Mouse (Mus musculus): Measurements from ENCODE around the gene Fgfr2.
A peak's percentile ranks its signal among the peaks of the same experiment; 100 is the strongest.

Gene Fgfr2

GRCm38 (mm10) chr7:131364131-131364530, 1759.0 kb downstream of the Fgfr2 start:
- no peak for TF ChIP-seq POU5F1 (IDR thresholded peaks at IDR 0.05; ENCODE audit: borderline replicate concordance, low read length)
- no peak for TF ChIP-seq NANOG (IDR thresholded peaks at IDR 0.05; ENCODE audit: borderline replicate concordance, low read length)
- no peak for TF ChIP-seq CTCF (conservative IDR thresholded peaks at IDR 0.05; ENCODE audit: low read length)
- Histone ChIP-seq H3K4me1 (replicated peaks; ENCODE audit: low read depth, low read length) (peaks cover 19% of the 10 kb centered on the region), H3K4me3 (replicated peaks; ENCODE audit: low read length) (no peak overlapping the region), H3K36me3 (ENCODE audit: insufficient read depth, low read length) (peaks cover 18% of the 10 kb centered on the region), H3K27me3 (ENCODE audit: insufficient read depth, low read length) (peaks cover 18% of the 10 kb centered on the region), H3K9me3 (ENCODE audit: low read length) (no peaks in the 10 kb centered on the region)

DNA sequence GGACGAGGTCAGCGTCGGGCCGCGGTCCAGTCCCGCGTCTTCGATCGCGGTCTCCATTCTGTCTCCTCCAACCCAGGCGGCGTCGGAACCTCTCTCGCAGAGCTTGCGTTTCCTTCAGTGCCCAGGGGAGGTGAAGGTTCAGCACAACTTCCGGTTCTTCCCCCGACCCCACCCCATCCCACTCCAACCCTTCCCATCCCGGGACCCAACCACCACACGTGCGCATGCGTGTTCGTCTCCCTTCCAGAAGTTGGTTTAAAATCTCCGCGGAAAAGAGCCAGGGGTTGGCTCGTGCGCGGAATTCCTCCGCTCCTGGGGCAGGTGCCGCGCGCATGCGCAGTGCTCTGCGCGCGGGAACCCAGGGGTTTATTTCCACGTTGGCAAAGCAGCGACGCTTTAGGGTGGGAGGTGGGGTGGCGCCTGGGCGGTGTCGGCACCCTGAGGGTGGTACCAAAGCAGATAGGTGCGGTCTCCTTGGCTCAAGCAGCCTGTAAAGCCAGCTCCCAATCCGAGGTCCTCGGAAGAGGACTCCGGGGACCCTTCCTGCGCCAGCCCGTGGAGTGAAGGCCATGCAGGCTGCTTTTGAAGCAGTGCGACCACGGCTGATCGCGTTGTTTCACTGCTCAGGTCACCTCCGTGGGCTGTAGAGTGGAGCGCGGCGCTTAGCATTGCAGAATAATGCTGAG, 1760.4 kb downstream of the Fgfr2 start, which contains the start of gene 2310057M21Rik:
Gene 2310057M21Rik, minus strand, starts transcription at position 145 of the 686 bp plus-strand sequence.
- no peak for TF ChIP-seq NANOG (IDR thresholded peaks at IDR 0.05; ENCODE audit: borderline replicate concordance, low read length)

GRCm38 (mm10) chr7:131362269-131362614, 1760.9 kb downstream of the Fgfr2 start:
- H3K9me3 ChIP-seq (ENCODE audit: low read length), result no peaks in the 10 kb centered on the region
- H3K27me3 ChIP-seq (ENCODE audit: insufficient read depth, low read length), result peaks cover 17% of the 10 kb centered on the region
- peaks cover 19% of the 10 kb centered on the region for H3K4me1 ChIP-seq (replicated peaks; ENCODE audit: low read depth, low read length)
- H3K36me3 ChIP-seq (ENCODE audit: insufficient read depth, low read length), result peaks cover 37% of the 10 kb centered on the region
- no peak for TF ChIP-seq CTCF (conservative IDR thresholded peaks at IDR 0.05; ENCODE audit: low read length)
- no peak for TF ChIP-seq POU5F1 (IDR thresholded peaks at IDR 0.05; ENCODE audit: borderline replicate concordance, low read length)
- no peak for TF ChIP-seq NANOG (IDR thresholded peaks at IDR 0.05; ENCODE audit: borderline replicate concordance, low read length)
- peak overlapping the region; percentile 96 for H3K4me3 ChIP-seq (replicated peaks; ENCODE audit: low read length)

More for the DNA sequence above, 1760.4 kb downstream of the Fgfr2 start, which contains the start of gene 2310057M21Rik:
- peaks cover 18% of the 10 kb centered on the region for H3K27me3 ChIP-seq (ENCODE audit: insufficient read depth, low read length)
- peak within 1 kb of the TSS; percentile 96 for H3K4me3 ChIP-seq (replicated peaks; ENCODE audit: low read length)
- peaks cover 32% of the 10 kb centered on the region for H3K36me3 ChIP-seq (ENCODE audit: insufficient read depth, low read length)
- no peaks in the 10 kb centered on the region for H3K9me3 ChIP-seq (ENCODE audit: low read length)
- peaks cover 19% of the 10 kb centered on the region for H3K4me1 ChIP-seq (replicated peaks; ENCODE audit: low read depth, low read length)

DNA sequence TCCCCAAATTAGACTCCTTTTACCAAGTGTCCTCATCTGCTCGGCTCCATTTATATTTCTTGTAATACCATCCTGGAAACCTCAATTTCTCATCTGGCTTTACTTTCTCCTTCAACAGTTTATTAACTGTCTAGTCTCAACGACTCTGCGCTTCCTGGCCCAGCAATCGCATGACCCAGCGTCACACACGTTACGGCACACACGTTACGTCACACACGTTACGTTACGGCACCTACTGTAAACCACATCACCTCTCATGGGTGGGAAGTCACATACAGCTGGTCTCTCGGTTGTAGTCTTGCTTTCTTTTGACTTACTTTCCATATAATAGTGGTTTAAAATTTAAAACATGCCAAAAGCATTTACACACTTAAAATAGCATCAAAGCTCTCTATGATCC, 1767.0 kb downstream of the Fgfr2 start:
- TF ChIP-seq CTCF (conservative IDR thresholded peaks at IDR 0.05; ENCODE audit: low read length) (no peak), NANOG (IDR thresholded peaks at IDR 0.05; ENCODE audit: borderline replicate concordance, low read length) (no peak), POU5F1 (IDR thresholded peaks at IDR 0.05; ENCODE audit: borderline replicate concordance, low read length) (no peak)
- H3K27me3 ChIP-seq (ENCODE audit: insufficient read depth, low read length), result no peaks in the 10 kb centered on the region
- H3K9me3 ChIP-seq (ENCODE audit: low read length), result no peaks in the 10 kb centered on the region
- H3K36me3 ChIP-seq (ENCODE audit: insufficient read depth, low read length), result peaks cover 84% of the 10 kb centered on the region
- H3K4me3 ChIP-seq (replicated peaks; ENCODE audit: low read length), result no peak overlapping the region
- peaks cover 3% of the 10 kb centered on the region for H3K4me1 ChIP-seq (replicated peaks; ENCODE audit: low read depth, low read length)

- H3K36me3 ChIP-seq (ENCODE audit: insufficient read depth, low read length), result peaks cover 80% of the 10 kb centered on the region
- H3K4me1 ChIP-seq (replicated peaks; ENCODE audit: low read depth, low read length), result peaks cover 16% of the 10 kb centered on the region; the same call in 1 of the 2 replicates
- TF ChIP-seq NANOG (IDR thresholded peaks at IDR 0.05; ENCODE audit: borderline replicate concordance, low read length) (no peak), POU5F1 (IDR thresholded peaks at IDR 0.05; ENCODE audit: borderline replicate concordance, low read length) (no peak), CTCF (conservative IDR thresholded peaks at IDR 0.05; ENCODE audit: low read length) (no peak)
- no peaks in the 10 kb centered on the region for H3K27me3 ChIP-seq (ENCODE audit: insufficient read depth, low read length)
- no peaks in the 10 kb centered on the region for H3K9me3 ChIP-seq (ENCODE audit: low read length)
- H3K4me3 ChIP-seq (replicated peaks; ENCODE audit: low read length), result no peak overlapping the region
Observed at GRCm38 (mm10) chr7:131345856-131346541, 1777.2 kb downstream of the Fgfr2 start.

- Histone ChIP-seq H3K9me3 (ENCODE audit: low read length) (no peaks in the 10 kb centered on the region), H3K36me3 (ENCODE audit: insufficient read depth, low read length) (peaks cover 37% of the 10 kb centered on the region), H3K27me3 (ENCODE audit: insufficient read depth, low read length) (no peaks in the 10 kb centered on the region), H3K4me1 (replicated peaks; ENCODE audit: low read depth, low read length) (peaks cover 11% of the 10 kb centered on the region), H3K4me3 (replicated peaks; ENCODE audit: low read length) (no peak overlapping the region)
- TF ChIP-seq NANOG (IDR thresholded peaks at IDR 0.05; ENCODE audit: borderline replicate concordance, low read length) (no peak), POU5F1 (IDR thresholded peaks at IDR 0.05; ENCODE audit: borderline replicate concordance, low read length) (no peak), CTCF (conservative IDR thresholded peaks at IDR 0.05; ENCODE audit: low read length) (no peak)
Observed at GRCm38 (mm10) chr7:131337502-131338068, 1785.6 kb downstream of the Fgfr2 start.

- no peak within 1 kb of the TSS for H3K4me3 ChIP-seq (replicated peaks; ENCODE audit: low read length)
- no peaks in the 10 kb centered on the region for H3K9me3 ChIP-seq (ENCODE audit: low read length)
- 0 out of 2 replicates have a peak, but pooled peaks cover 4% of the 10 kb centered on the region for H3K36me3 ChIP-seq (ENCODE audit: insufficient read depth, low read length)
- peaks cover 11% of the 10 kb centered on the region for H3K4me1 ChIP-seq (replicated peaks; ENCODE audit: low read depth, low read length)
- H3K27me3 ChIP-seq (ENCODE audit: insufficient read depth, low read length), result no peaks in the 10 kb centered on the region
- TF ChIP-seq CTCF (conservative IDR thresholded peaks at IDR 0.05; ENCODE audit: low read length) (no peak), NANOG (IDR thresholded peaks at IDR 0.05; ENCODE audit: borderline replicate concordance, low read length) (no peak), POU5F1 (IDR thresholded peaks at IDR 0.05; ENCODE audit: borderline replicate concordance, low read length) (no peak)
Observed at GRCm38 (mm10) chr7:131333564-131333963, 1789.6 kb downstream of the Fgfr2 start, which contains the start of gene Fam24a. TSS of gene Fam24a (plus strand) at chr7:131333864.

DNA sequence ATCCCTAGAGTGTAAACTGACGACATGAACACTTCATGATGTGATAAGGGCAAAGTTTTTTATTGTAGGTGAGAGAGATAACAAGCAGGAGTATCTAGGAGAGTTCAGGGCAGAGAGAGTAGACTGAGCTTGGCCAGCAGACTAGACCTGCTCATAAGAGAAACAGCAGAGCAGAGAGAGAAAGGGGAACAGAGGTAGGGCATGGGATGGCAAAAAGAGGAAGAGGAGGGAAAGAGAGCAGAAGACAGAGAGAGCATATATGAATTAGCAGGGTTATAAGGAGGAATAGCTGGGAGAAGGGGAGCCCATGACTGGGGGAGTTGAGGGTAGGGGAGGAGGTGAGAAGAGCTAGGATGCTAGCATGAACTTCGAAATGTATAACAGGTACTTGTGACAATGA, 1791.5 kb downstream of the Fgfr2 start:
- Histone ChIP-seq H3K4me3 (replicated peaks; ENCODE audit: low read length) (no peak overlapping the region), H3K4me1 (replicated peaks; ENCODE audit: low read depth, low read length) (no peaks in the 10 kb centered on the region)

More for the DNA sequence above, 1791.5 kb downstream of the Fgfr2 start:
- TF ChIP-seq CTCF (conservative IDR thresholded peaks at IDR 0.05; ENCODE audit: low read length) (no peak), POU5F1 (IDR thresholded peaks at IDR 0.05; ENCODE audit: borderline replicate concordance, low read length) (no peak), NANOG (IDR thresholded peaks at IDR 0.05; ENCODE audit: borderline replicate concordance, low read length) (no peak)
- Histone ChIP-seq H3K27me3 (ENCODE audit: insufficient read depth, low read length) (no peaks in the 10 kb centered on the region), H3K9me3 (ENCODE audit: low read length) (no peaks in the 10 kb centered on the region), H3K36me3 (ENCODE audit: insufficient read depth, low read length) (no peaks in the 10 kb centered on the region)

Measured in E14TG2a.4 (cell line).